Mouse (Mus musculus) megakaryocyte, embryonic 14.5 days (primary cell): ENCODE measurements around the gene Tepp. TPM values are rescaled to one million over a fixed set of nuclear protein-coding genes. Genes with fewer than 3 reads are reported as not detected.
A peak's percentile ranks its signal among the peaks of the same experiment; 100 is the strongest.

Source experiments
- H3K27me3 ChIP-seq: replicated peaks from 2 replicates; pipeline ENCODE3; 2012; ENCODE audit warnings: inconsistent platforms
- H3K36me3 ChIP-seq: replicated peaks from 2 replicates; pipeline ENCODE3; 2012; ENCODE audit warnings: low read length, inconsistent platforms, mixed read lengths
- H3K4me1 ChIP-seq: 2 replicates; pipeline ENCODE4 v1.6.1; 2012; ENCODE audit warnings: inconsistent platforms
- H3K4me3 ChIP-seq: replicated peaks from 2 replicates; pipeline ENCODE3; 2012; ENCODE audit warnings: moderate library complexity, mild to moderate bottlenecking, inconsistent platforms
- H3K9me3 ChIP-seq: 2 replicates; pipeline ENCODE4 v1.6.1; 2012; ENCODE audit warnings: inconsistent platforms
- FLI1 ChIP-seq: IDR thresholded peaks from 2 replicates; pipeline ENCODE4 v1.6.1; 2012; ENCODE audit warnings: low read length, inconsistent platforms, mixed read lengths
- GATA1 ChIP-seq: IDR thresholded peaks from 3 replicates; pipeline ENCODE4 v1.6.1; 2012; ENCODE audit warnings: mixed read lengths, low read length, inconsistent platforms, borderline replicate concordance
- polyA plus RNA-seq: library from polyadenylated mRNA; stranded (reverse); fragments of >175 nt; gene quantifications from 2 replicates; pipeline ENCODE4 v1.2.3, GENCODE M21; 2012; ENCODE audit warnings: low replicate concordance; ENCODE audit not compliant: insufficient read depth

Tepp gene
- not detected in 2 replicates for polyA plus RNA-seq

GRCm38 (mm10) chr8:95310342-95310970 is at the start of gene Tepp:
Gene Tepp, plus strand, starts transcription at chr8:95310566.
- TF ChIP-seq FLI1: no peak
- no peak for TF ChIP-seq GATA1

DNA sequence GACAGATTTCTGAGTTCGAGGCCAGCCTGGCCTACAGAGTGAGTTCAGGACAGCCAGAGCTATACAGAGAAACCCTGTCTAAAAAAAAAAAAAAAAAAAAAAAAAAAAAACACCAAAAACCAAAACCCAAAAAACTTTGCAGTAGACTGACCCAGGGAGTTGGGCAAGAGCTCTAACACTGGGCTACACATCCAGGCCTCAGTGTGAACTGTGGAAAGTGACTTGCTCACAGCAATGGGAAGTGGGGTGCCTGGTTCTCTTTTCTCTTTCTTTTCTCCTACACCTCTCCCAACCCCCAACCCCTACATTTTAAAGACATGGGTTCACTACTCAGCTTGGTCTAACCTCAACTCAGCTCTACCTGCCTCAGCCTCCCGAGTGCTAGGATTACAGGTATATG is 48.2 kb upstream of the Tepp start:
- Histone ChIP-seq H3K27me3 (peaks cover 65% of the 10 kb centered on the region), H3K36me3 (no peaks in the 10 kb centered on the region), H3K4me1 (peaks cover 8% of the 10 kb centered on the region), H3K9me3 (no peaks in the 10 kb centered on the region), H3K4me3 (no peak overlapping the region)
- no peak for TF ChIP-seq FLI1
- TF ChIP-seq GATA1: no peak

More at GRCm38 (mm10) chr8:95310342-95310970, at the start of gene Tepp:
- Histone ChIP-seq H3K27me3 (peaks cover 61% of the 10 kb centered on the region), H3K36me3 (no peaks in the 10 kb centered on the region), H3K4me3 (peak within 1 kb of the TSS; percentile 28), H3K4me1 (peaks cover 24% of the 10 kb centered on the region), H3K9me3 (no peaks in the 10 kb centered on the region)

- Histone ChIP-seq H3K4me3 (no peak overlapping the region), H3K36me3 (no peaks in the 10 kb centered on the region), H3K9me3 (no peaks in the 10 kb centered on the region), H3K4me1 (peaks cover 15% of the 10 kb centered on the region), H3K27me3 (peaks cover 52% of the 10 kb centered on the region)
- no peak for TF ChIP-seq FLI1
- no peak for TF ChIP-seq GATA1
Observed at GRCm38 (mm10) chr8:95270501-95270900, 39.9 kb upstream of the Tepp start.

DNA sequence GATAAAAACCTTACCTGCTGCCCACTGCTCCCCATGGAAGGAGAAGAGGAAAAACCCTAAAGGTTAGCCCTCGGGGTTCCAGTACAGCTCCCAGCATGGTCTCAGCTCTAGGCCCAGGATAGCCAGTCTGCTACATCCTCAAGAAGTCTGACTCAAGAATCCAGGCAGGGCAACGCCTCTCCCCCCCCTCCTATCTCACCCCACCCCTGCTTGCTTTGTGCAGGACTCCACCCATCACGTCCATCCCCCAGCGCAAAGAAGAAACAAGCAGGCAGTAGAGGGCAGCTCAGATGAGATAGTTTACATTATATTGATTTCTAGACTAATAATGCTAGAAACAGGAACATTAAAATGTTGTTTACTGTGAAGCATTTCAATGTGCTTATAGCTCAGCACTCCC is 38.5 kb upstream of the Tepp start:
- Histone ChIP-seq H3K36me3 (no peaks in the 10 kb centered on the region), H3K27me3 (peaks cover 50% of the 10 kb centered on the region), H3K4me3 (no peak overlapping the region), H3K4me1 (peaks cover 14% of the 10 kb centered on the region), H3K9me3 (peaks cover 9% of the 10 kb centered on the region)
- no peak for TF ChIP-seq GATA1
- no peak for TF ChIP-seq FLI1

DNA sequence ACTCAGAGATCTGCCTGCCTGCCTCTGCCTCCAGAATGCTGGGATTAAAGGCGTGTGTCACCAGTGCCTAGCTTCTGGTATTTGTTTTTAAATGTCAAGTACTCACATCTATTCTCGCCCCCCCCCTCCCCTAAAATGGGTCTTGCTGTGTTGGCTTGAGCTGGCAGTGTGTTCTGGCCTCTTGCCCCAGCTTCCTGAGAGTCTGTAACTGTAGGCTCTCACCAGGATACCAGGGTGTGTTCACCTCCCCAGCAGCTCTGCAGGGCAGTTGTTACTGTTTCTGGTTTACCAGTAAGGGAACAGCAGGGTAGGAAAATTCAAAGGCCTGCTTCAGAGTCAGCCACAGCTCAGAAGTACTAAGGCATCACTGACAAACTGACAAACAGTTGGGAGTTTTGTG is 37.5 kb upstream of the Tepp start:
- TF ChIP-seq FLI1: no peak
- TF ChIP-seq GATA1: no peak
- Histone ChIP-seq H3K4me3 (no peak overlapping the region), H3K36me3 (no peaks in the 10 kb centered on the region), H3K4me1 (peaks cover 9% of the 10 kb centered on the region), H3K27me3 (peaks cover 50% of the 10 kb centered on the region), H3K9me3 (peaks cover 16% of the 10 kb centered on the region)

- Histone ChIP-seq H3K4me1 (0 out of 2 replicates have a peak, but pooled peaks cover 3% of the 10 kb centered on the region), H3K9me3 (peaks cover 21% of the 10 kb centered on the region), H3K27me3 (peaks cover 45% of the 10 kb centered on the region), H3K4me3 (no peak overlapping the region), H3K36me3 (no peaks in the 10 kb centered on the region)
- TF ChIP-seq FLI1 (no peak), GATA1 (no peak)
Observed at GRCm38 (mm10) chr8:95281493-95281892, 28.9 kb upstream of the Tepp start.

GRCm38 (mm10) chr8:95289066-95289650 is 21.2 kb upstream of the Tepp start:
- H3K4me3 ChIP-seq: no peak overlapping the region
- H3K36me3 ChIP-seq: no peaks in the 10 kb centered on the region
- TF ChIP-seq FLI1: no peak
- no peak for TF ChIP-seq GATA1
- peaks cover 56% of the 10 kb centered on the region for H3K4me1 ChIP-seq
- H3K27me3 ChIP-seq: peaks cover 29% of the 10 kb centered on the region
- H3K9me3 ChIP-seq: peaks cover 9% of the 10 kb centered on the region; the same call in 1 of the 2 replicates

DNA sequence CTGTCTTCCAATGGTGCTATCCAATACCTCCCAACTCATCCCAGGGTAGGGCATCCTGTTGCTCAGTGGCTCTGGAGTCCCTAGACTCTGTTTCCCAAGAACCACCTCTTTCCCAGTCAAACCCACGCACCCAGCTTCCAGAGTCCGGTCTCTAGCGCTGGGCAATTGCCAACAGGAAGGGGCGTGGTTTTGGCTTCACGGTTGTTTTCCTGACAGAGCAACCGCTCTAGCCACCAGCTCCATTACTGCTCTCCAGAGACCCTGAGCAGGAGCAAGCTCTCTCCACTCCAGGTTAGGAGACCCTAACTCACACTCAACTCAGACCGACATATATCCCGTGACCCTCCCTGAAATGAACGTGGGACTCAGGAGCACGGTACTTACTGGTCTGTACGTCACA is 17.2 kb upstream of the Tepp start:
- Histone ChIP-seq H3K4me3 (peak overlapping the region; percentile 83), H3K27me3 (peaks cover 29% of the 10 kb centered on the region)
- no peak for TF ChIP-seq FLI1
- TF ChIP-seq GATA1: no peak

GRCm38 (mm10) chr8:95293891-95294290 is 16.5 kb upstream of the Tepp start:
- Histone ChIP-seq H3K4me3 (no peak overlapping the region), H3K36me3 (no peaks in the 10 kb centered on the region), H3K9me3 (no peaks in the 10 kb centered on the region), H3K27me3 (peaks cover 32% of the 10 kb centered on the region), H3K4me1 (peaks cover 61% of the 10 kb centered on the region)
- no peak for TF ChIP-seq FLI1
- TF ChIP-seq GATA1: no peak

More for the DNA sequence above, 17.2 kb upstream of the Tepp start:
- no peaks in the 10 kb centered on the region for H3K36me3 ChIP-seq
- no peaks in the 10 kb centered on the region for H3K9me3 ChIP-seq
- H3K4me1 ChIP-seq: peaks cover 62% of the 10 kb centered on the region

DNA sequence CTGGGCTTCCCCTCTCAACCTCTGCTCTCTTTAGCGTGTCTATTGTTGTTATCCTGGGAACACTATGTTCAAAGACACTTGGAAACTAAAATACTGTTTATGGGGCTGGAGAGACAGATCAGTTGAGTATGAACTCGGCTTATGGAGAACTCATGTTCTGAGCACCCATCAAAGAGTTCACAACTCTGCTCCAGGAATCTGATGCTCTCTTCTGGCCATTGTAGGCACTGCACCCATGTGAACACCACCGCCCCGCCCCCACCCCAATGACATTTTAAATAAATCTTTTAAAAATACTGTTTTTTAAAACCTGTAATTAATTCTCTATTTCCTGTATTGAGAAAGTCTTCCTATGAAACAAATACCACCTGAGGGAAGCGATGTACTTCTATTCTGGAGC is 8.0 kb upstream of the Tepp start:
- Histone ChIP-seq H3K4me1 (peaks cover 11% of the 10 kb centered on the region), H3K27me3 (peaks cover 69% of the 10 kb centered on the region), H3K36me3 (no peaks in the 10 kb centered on the region)

More for the DNA sequence above, 8.0 kb upstream of the Tepp start:
- Histone ChIP-seq H3K9me3 (no peaks in the 10 kb centered on the region), H3K4me3 (no peak overlapping the region)
- no peak for TF ChIP-seq GATA1
- no peak for TF ChIP-seq FLI1
